Mouse (Mus musculus): ENCODE data around the gene Cct2. TPM values are rescaled to one million over a fixed set of nuclear protein-coding genes. Genes with fewer than 3 reads are reported as not detected.
A peak's percentile ranks its signal among the peaks of the same experiment; 100 is the strongest.

Cct2 gene
- total RNA-seq (2022), result 100 to 1,000 TPM; 184 to 239 (median 209) TPM

- peak; percentile 85 for DNase-seq
Measured at GRCm38 (mm10) chr10:117063254-117064021, at the start of gene Cct2. Cct2 (minus strand) TSS chr10:117063814.

DNA sequence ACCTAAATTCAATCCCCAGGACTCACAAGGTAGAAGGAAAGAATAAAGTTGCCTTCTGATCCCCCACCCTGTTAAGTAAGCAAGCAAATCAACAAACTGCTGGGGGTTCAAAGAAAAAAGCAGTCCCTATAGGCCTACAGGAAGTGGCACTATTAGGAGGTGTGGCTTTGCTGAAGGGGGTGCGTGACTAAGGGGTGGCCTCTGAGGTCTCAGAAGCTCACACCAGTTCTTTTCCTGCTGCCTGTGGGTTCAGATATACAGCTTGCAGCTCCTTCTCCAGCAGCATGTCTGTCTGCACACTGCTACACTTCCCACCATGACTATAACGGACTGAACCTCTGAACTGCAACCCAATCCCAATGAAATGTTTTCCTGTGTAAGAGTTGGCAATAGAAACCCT is 48.9 kb upstream of the Cct2 start:
- no peak for DNase-seq

GRCm38 (mm10) chr10:117111455-117111854 is 47.8 kb upstream of the Cct2 start:
- no peak for DNase-seq

- DNase-seq, result no peak
Measured at GRCm38 (mm10) chr10:117110271-117110670, 46.7 kb upstream of the Cct2 start.

GRCm38 (mm10) chr10:117106686-117107085 is 43.1 kb upstream of the Cct2 start:
- DNase-seq, result no peak

- DNase-seq, result no peak
Measured at GRCm38 (mm10) chr10:117106244-117106643, 42.6 kb upstream of the Cct2 start.

DNA sequence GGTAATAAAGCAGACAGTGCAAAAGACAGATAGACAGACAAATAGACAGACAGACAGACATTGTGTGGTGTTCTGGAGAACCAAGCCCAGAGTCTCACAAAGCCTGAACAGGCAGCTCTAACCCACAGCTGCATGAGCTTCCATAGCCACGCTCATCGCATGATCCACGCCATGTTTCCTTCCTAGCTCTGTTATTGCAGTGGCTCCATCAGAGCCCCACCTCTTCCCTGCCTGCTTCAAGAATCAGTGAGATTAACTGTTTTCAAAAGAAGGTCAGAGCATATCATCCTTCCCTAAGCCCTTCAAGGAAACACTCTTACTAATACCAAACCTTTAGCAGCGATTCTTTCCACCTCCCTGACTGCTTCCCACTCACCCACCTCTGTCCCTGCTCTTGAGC is 41.4 kb upstream of the Cct2 start:
- DNase-seq, result no peak

- no peak for DNase-seq
Measured at GRCm38 (mm10) chr10:117103854-117104598, 40.4 kb upstream of the Cct2 start.

GRCm38 (mm10) chr10:117100175-117100574 is 36.6 kb upstream of the Cct2 start:
- DNase-seq, result no peak

DNA sequence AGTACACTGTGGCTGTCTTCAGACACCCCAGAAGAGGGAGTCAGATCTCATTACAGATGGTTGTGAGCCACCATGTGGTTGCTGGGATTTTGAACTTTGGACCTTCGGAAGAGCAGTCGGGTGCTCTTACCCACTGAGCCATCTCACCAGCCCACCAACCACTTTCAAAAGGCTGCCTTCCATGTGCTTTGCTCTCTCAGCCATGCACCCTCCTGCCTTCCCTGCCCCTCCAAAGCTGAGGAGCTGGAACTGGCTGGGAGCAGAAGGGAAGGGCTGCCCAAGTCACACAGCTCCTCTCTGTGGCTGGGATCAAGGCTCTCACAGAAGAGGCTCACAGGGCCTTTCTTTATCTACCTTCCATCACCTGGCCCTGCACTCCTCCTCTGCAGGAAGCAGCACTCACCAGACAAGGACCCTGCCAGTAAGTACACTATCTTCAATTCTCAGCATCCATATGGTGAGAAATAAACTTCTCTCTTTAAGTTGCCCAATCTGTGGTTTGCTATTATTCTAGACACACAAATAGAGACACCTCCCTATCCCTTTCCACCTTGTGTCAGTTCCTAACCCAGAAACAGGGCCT is 33.6 kb upstream of the Cct2 start:
- no peak for DNase-seq

GRCm38 (mm10) chr10:117096096-117096495 is 32.5 kb upstream of the Cct2 start:
- no peak for DNase-seq

GRCm38 (mm10) chr10:117094504-117095329 is 31.1 kb upstream of the Cct2 start:
- no peak for DNase-seq

GRCm38 (mm10) chr10:117089628-117090027 is 26.0 kb upstream of the Cct2 start:
- no peak for DNase-seq

DNA sequence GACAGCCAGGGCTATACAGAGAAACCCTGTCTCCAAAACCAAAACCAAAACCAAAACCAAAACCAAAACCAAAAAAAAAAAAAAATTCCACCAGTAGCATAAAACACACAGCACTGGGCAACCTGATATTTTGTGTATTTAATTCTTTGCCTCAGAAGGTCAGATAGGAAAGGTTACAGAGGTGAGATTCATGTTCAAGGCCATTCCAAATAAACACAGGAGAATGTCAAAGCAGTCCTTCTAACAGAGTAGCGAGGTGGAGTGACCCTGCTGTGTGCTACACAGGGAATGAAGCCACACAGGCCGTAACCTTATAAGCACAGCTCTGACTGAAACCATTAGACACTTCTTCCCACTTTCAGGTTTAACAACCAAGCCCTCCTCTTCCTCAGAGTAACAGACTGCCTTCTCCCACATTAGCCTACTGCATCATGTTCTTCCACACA is 18.3 kb upstream of the Cct2 start:
- no peak for DNase-seq

GRCm38 (mm10) chr10:117081326-117081725 is 17.7 kb upstream of the Cct2 start:
- DNase-seq, result no peak

DNA sequence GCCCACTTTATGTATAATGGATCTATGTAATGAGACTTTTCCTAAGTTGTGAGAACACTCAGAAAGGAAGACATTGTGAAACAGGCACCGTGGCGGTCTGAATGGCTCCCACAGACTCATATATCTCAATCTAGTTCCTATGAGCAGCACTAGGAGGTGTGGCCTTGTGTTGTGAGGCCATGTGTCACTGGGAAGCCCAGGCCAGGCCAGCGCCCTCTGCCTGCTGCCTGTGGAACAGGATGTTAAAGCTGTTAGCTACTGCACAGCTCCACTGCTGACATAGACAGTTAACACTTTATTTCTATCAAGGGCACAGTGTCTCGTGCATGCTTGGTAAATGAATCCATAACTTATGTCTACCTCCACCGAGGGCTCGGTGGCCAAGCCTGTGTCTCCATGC is 14.7 kb upstream of the Cct2 start:
- DNase-seq, result peak; percentile 21

GRCm38 (mm10) chr10:117073176-117073575 is 9.6 kb upstream of the Cct2 start:
- no peak for DNase-seq

DNA sequence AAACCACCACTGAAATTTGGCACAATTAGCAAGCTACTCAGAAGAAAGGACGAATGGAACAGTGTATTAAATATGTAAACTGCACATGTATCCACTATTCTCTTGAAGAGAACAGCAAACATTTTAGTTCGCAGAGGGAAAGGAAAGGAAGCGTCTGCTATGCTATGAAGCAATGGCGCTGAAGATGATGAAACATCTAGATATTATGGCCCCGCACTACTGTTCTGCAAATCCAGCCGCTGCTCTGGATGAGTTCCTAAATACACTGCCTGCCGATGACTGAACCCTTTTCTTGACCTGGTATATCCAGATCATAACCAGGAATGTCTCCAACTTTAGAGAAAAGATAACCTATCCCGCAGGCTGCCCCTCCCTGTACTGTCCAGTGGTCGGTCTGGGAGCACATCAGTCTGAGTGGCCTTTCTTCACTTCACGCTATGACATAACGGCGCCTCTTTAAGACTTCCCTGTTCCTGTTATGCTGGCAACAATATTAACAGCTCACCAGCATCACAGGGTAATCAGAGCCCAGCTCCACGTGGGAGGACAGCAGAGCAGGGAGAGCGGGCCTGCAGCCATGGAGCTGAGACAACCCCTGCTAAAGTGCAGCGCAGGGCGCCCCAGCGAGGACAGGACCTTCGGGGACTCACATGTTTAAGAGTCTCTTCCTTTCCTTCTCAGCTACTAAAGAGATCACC is 8.7 kb upstream of the Cct2 start:
- DNase-seq, result no peak

GRCm38 (mm10) chr10:117069109-117069508 is 5.5 kb upstream of the Cct2 start:
- DNase-seq, result no peak

DNA sequence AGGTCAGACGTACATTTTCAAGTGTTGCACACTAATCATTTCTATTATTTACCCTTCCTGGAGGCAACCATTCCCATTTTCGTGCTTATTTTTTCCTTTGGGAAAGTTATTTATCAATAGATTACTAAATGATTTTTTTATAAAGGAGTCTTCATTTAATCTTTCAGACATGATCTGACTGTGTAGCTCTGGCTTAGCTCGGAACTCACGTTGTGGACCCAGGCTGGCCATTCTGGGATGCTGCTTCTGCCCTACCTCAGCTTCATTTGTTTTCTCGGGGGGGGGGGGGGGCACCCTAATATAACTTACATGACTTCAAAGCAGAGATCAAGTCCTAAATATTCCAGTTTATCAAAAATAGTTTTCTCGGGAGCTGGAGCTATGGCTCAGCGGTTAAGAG is 462 bp upstream of the Cct2 start:
- DNase-seq, result no peak

GRCm38 (mm10) chr10:117062894-117063253 is 740 bp downstream of the Cct2 start:
- DNase-seq, result no peak

GRCm38 (mm10) chr10:117055668-117056067 is 7.9 kb downstream of the Cct2 start:
- DNase-seq, result no peak
